Mouse (Mus musculus) effector memory CD4-positive, alpha-beta T cell, adult 5 months (primary cell): ENCODE data around the gene Zdhhc6. TPM values are rescaled to one million over a fixed set of nuclear protein-coding genes. Genes with fewer than 3 reads are reported as not detected.

Experiments used
- polyA plus RNA-seq: library from polyadenylated mRNA; unstranded; fragments of 100-300 nt; shearing (Covaris generic); gene quantifications from one replicate; pipeline ENCODE4 v1.2.1, GENCODE M21; 2017

Zdhhc6 gene
- 32.6 TPM for polyA plus RNA-seq

GRCm38 (mm10) chr19:55315452-55316108 lies at the start of gene Zdhhc6:
Zdhhc6 (minus strand) TSS chr19:55316032.

GRCm38 (mm10) chr19:55316109-55316714 lies 380 bp upstream of the Zdhhc6 start, which contains the start of gene Vti1a:
Vti1a (plus strand) TSS chr19:55316295.

GRCm38 (mm10) chr19:55251383-55252124 lies 64.3 kb downstream of the Zdhhc6 start, which contains the start of gene Acsl5:
Acsl5 (plus strand) TSS chr19:55251938.

GRCm38 (mm10) chr19:55241186-55241645 lies 74.6 kb downstream of the Zdhhc6 start, which contains the start of gene Gucy2g:
Gucy2g (minus strand) TSS chr19:55241236.

Other genes with a start within 250 kb of the Zdhhc6 start
- 4.5 TPM for gene Gpam, start 188.8 kb downstream of the Zdhhc6 start, polyA plus RNA-seq
- gene Tectb, start 135.3 kb downstream of the Zdhhc6 start, polyA plus RNA-seq: not detected
- not detected for gene Gucy2g, start 74.8 kb downstream of the Zdhhc6 start, polyA plus RNA-seq
- 125 TPM for gene Acsl5, start 64.1 kb downstream of the Zdhhc6 start, polyA plus RNA-seq
- gene Vti1a, start 263 bp upstream of the Zdhhc6 start, polyA plus RNA-seq: 44.8 TPM